Mouse (Mus musculus) splenic B cell, adult 2 months (primary cell): ENCODE results near the gene Plin5.
A peak's percentile ranks its signal among the peaks of the same experiment; 100 is the strongest.

Experiments used
- DNase-seq: peaks from one replicate; pipeline ENCODE4 v3.0.0-alpha.2; 2011; ENCODE audit warnings: low read depth, low spot score
- H3K27me3 ChIP-seq: 2 replicates; pipeline ENCODE4 v1.6.1; 2012; ENCODE audit warnings: mild to moderate bottlenecking, low read length, moderate library complexity, mixed read lengths; ENCODE audit not compliant: control insufficient read depth, poor library complexity, insufficient read depth, severe bottlenecking
- H3K36me3 ChIP-seq: 2 replicates; pipeline ENCODE4 v1.6.1; 2012; ENCODE audit warnings: mild to moderate bottlenecking, low read length, moderate library complexity, mixed read lengths; ENCODE audit not compliant: control insufficient read depth, poor library complexity, insufficient read depth, severe bottlenecking

Gene Plin5

GRCm38 (mm10) chr17:56123681-56124340 lies 6.4 kb upstream of the Plin5 start:
- no peaks in the 10 kb centered on the region for H3K36me3 ChIP-seq

GRCm38 (mm10) chr17:56123161-56123560 lies 5.8 kb upstream of the Plin5 start:
- no peak for DNase-seq
- Histone ChIP-seq H3K27me3 (no peaks in the 10 kb centered on the region), H3K36me3 (no peaks in the 10 kb centered on the region)

More at GRCm38 (mm10) chr17:56123681-56124340, 6.4 kb upstream of the Plin5 start:
- no peaks in the 10 kb centered on the region for H3K27me3 ChIP-seq
- DNase-seq: no peak

DNA sequence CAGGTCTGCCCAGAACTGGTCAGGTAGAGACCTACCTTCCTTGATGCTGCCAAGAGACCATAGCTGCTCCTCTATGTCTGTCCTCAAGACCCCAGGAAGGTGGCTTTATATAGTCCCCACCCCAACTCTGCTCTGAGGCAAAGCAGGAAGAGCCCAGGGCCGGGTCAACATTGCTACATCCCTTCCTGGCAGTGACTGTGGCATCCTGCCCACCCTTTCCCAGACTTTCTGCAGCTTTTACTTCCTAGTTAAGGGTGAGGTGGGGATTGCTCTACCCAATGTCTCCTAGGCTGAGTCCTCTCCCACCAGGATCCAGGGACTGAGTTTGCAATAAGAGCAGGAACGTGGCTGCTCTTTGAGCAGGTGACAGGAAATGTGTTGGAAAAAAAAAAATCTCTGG lies 4.4 kb upstream of the Plin5 start, which contains the start of gene Lrg1:
TSS of gene Lrg1 (minus strand) at position 176 of the 400 bp plus-strand sequence.
- H3K27me3 ChIP-seq: no peaks in the 10 kb centered on the region
- no peak for DNase-seq
- no peaks in the 10 kb centered on the region for H3K36me3 ChIP-seq

DNA sequence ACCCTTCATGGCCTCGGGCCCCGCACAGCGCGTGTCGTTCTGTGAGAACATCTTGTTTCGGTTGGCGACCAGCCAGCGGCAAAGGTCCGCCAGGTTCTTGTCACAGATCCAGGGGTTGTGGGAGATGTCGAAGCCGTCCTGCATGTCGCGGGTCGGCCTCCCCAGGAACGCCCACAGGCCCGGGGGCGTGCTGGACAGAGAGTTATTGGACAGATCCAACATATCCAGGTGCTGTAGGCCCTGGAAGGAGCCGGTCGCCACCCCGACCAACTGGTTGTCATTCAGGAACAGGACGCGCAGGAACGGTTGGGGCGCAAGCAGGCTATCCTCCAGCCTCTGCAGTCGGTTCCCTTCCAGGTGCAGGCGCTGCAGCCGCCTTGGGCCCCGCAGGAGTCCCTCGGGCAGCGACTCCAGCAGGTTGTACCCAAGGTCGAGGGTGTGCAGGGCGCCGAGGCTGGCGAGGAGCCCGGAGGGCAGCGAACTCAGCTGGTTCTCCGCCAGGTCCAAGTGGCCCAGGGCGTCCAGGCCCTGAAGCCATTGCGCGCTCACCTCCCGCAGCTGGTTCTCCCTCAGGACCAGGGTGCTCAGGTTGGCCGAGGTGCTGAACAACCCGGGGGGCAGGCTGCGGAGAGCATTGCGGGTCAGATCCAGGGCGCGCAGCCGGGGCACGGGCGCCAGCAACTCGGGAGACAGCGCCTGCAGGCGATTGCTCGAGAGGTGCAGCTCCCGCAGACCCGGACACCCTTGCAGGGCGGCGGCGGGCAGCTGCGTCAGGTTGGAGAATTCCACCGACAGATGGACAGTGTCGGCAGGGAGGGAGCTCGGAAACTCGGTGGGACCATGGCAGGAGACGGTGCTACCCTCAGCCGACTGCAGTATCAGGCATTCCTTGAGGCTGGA lies 2.8 kb upstream of the Plin5 start:
- no peaks in the 10 kb centered on the region for H3K27me3 ChIP-seq
- no peak for DNase-seq
- no peaks in the 10 kb centered on the region for H3K36me3 ChIP-seq

- DNase-seq: no peak
- Histone ChIP-seq H3K36me3 (no peaks in the 10 kb centered on the region), H3K27me3 (no peaks in the 10 kb centered on the region)
Measured at GRCm38 (mm10) chr17:56119431-56119830, 2.0 kb upstream of the Plin5 start.

GRCm38 (mm10) chr17:56116193-56116592 lies 1.2 kb downstream of the Plin5 start:
- Histone ChIP-seq H3K36me3 (no peaks in the 10 kb centered on the region), H3K27me3 (no peaks in the 10 kb centered on the region)
- DNase-seq: no peak

DNA sequence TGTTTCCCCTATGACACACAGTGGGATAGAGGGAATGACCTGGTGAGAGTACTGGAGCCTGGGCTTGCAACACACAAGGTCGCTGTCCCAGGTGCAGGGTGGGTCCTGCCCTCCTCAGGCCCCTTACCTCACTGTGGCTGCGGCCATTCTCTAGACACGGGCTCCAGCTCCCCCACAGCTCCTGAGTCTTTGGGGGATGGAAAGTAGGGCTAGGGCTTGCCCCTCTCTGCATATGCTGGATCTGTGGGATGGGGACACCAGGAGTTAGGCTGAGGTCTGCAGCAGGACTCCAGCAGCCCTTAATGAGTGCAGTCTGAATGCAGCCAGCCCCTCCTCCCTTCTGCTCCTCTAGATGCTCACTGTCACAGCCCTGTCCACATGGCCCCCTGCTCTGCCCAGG lies 4.7 kb downstream of the Plin5 start:
- no peak for DNase-seq
- no peaks in the 10 kb centered on the region for H3K36me3 ChIP-seq
- H3K27me3 ChIP-seq: no peaks in the 10 kb centered on the region

DNA sequence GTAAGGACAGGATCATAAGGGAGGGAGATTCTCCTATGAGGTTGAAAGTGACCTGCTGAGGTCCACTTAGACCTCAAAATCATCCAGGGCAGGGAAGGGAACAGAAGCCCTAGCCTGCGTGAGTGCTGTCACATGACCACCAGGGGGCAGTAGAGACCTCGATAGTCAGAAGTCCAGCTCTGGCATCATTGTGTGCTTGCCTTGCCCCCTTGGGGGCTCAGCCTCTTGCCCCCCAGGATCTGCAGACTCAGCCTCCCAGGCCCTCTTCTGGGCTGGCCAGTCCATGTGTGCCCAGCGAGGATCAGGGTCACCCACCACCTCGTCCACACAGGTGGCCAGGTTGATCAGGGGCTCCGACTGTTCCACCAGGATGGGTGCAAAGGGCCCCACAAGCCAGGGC lies 5.5 kb downstream of the Plin5 start:
- Histone ChIP-seq H3K27me3 (no peaks in the 10 kb centered on the region), H3K36me3 (no peaks in the 10 kb centered on the region)
- DNase-seq: peak; percentile 84

- H3K27me3 ChIP-seq: no peaks in the 10 kb centered on the region
- no peak for DNase-seq
- H3K36me3 ChIP-seq: no peaks in the 10 kb centered on the region
Measured at GRCm38 (mm10) chr17:56111021-56111420, 6.4 kb downstream of the Plin5 start.

DNA sequence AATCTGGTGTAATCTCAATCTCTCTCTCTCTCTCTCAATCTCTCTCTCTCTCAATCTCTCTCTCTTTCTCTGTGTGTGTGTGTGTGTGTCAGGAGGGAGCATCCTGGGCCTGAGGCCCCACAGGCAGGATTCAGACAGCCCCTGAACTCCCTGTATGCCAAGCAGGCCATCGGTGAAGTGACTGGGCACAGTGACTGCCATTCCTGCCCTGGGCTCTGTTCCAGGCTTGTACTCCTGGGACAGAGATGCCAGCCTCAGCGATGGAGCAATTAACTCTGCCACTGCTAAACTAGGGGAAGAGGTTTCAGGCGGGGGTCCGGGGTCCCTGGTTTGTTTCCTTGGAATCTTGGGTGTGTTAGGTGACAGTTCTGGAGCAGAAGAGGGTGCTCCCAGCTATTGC lies 6.8 kb downstream of the Plin5 start:
- DNase-seq: no peak
- no peaks in the 10 kb centered on the region for H3K36me3 ChIP-seq
- no peaks in the 10 kb centered on the region for H3K27me3 ChIP-seq

DNA sequence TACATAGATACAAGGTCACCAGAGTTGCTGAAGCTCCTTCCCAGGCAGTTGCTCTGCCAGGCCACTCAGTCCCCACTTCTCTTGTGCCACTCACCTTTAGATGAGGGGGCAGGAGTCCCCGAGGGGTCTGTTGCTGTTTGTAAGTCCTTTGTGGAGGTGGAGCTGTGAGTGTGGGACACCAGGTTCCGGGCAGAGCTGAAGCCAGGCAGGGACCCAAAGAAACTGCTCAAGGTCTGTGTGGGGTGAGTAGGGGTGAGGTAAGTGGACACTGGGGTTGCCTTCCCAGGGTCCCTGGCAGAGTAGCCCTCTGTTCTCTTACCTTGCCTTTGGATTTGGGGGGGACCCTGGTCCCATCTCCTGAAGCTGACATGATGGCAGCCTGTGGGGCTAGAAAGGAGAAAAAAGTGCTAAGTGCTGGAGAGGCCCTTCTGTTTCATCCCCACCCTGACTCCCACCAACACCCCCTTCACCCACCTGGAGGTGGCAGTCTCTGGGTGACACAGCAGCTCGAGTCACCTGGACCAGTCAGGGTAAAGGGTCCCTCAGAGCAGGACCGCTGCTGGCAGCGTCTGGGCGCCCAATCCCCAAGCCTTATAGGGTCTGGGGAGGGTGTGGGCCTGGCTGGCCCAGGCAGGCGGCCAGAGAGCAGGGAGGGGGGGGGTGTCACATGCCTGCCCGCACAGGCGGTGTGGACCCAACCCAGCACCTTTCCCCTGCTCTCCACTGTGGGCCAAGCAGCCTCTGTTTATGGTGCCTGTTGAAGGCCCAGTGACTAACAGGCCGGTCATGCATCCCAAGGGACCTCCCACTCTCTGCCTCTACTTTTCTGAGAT lies 8.0 kb downstream of the Plin5 start, which contains the start of gene Plin4:
TSS of gene Plin4 (minus strand) at position 585 of the 833 bp plus-strand sequence.
- no peak for DNase-seq
- H3K36me3 ChIP-seq: no peaks in the 10 kb centered on the region
- no peaks in the 10 kb centered on the region for H3K27me3 ChIP-seq

DNA sequence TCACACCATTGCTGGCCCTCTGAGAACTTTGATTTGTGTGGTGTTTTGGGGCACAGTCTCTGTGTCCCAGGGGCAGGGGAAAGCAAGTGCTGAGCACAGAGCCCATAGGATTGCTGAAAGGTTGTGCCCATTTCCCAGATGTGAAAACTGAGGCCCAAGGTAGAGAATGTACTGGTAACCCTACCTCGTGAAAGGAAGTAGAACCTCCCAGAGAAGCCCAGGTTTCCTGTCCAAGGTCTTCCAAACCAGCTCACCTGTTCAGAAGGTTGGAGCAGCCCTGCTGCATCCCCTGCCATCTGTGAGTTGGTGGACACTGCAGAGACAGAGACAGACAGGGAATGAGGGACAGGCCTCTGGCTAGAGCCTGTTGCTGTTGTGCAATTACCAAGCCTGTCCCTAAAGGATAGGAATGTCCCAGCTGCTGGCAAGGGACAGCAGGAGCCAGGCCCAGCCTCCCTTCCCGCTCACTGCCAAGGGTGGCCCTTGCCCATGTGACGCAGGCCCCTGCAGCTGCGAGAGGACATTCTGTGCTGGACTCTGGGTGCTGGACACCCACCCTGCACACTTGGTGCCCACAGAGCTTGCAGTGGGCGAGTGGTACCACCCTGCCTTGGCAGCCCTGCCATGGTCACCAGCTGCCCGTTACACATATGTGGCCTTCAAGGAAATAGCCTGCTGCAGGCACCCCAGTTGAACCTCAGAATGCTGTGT lies 8.9 kb downstream of the Plin5 start:
- DNase-seq: no peak
- no peaks in the 10 kb centered on the region for H3K27me3 ChIP-seq
- H3K36me3 ChIP-seq: no peaks in the 10 kb centered on the region

GRCm38 (mm10) chr17:56107736-56108135 lies 9.7 kb downstream of the Plin5 start:
- DNase-seq: no peak
- no peaks in the 10 kb centered on the region for H3K27me3 ChIP-seq
- no peaks in the 10 kb centered on the region for H3K36me3 ChIP-seq

GRCm38 (mm10) chr17:56106981-56107380 lies 10.4 kb downstream of the Plin5 start:
- DNase-seq: no peak
- no peaks in the 10 kb centered on the region for H3K36me3 ChIP-seq
- H3K27me3 ChIP-seq: no peaks in the 10 kb centered on the region
